Mouse (Mus musculus): ENCODE data around the gene Ccni. TPM values are rescaled to one million over a fixed set of nuclear protein-coding genes. Genes with fewer than 3 reads are reported as not detected.

Gene Ccni
- polyA plus RNA-seq, 1 experiment, result 117 TPM

GRCm38 (mm10) chr5:93174675-93175074, 31.6 kb downstream of the Ccni start:
- 76% methylated on average over 6 of the region's 6 CpGs for WGBS
- Histone ChIP-seq H3K4me1 (ENCODE audit: control insufficient read depth, insufficient read depth, insufficient read length, low read length) (no peaks in the 10 kb centered on the region), H3K27ac (ENCODE audit: insufficient read depth, low read depth, low read length) (no peak overlapping the region), H3K36me3 (ENCODE audit: control insufficient read depth, insufficient read depth, low read length) (peaks cover 37% of the 10 kb centered on the region), H3K27me3 (ENCODE audit: control insufficient read depth, insufficient read depth, low read length) (no peaks in the 10 kb centered on the region), H3K4me3 (ENCODE audit: low read depth, low read length) (no peak overlapping the region)
- no peak for TF ChIP-seq CTCF (IDR thresholded peaks at IDR 0.05; ENCODE audit: extremely low read depth, insufficient read length, insufficient replicate concordance, low read depth, low read length)
- TF ChIP-seq POLR2A (IDR thresholded peaks at IDR 0.05; ENCODE audit: low read depth, low read length), result no peak

GRCm38 (mm10) chr5:93172536-93172935, 33.8 kb downstream of the Ccni start:
- H3K27ac ChIP-seq (ENCODE audit: insufficient read depth, low read depth, low read length), result no peak overlapping the region
- WGBS, result 87% methylated on average over 6 of the region's 6 CpGs
- TF ChIP-seq POLR2A (IDR thresholded peaks at IDR 0.05; ENCODE audit: low read depth, low read length), result no peak
- no peak for TF ChIP-seq CTCF (IDR thresholded peaks at IDR 0.05; ENCODE audit: extremely low read depth, insufficient read length, insufficient replicate concordance, low read depth, low read length)
- H3K27me3 ChIP-seq (ENCODE audit: control insufficient read depth, insufficient read depth, low read length), result no peaks in the 10 kb centered on the region
- H3K36me3 ChIP-seq (ENCODE audit: control insufficient read depth, insufficient read depth, low read length), result peaks cover 44% of the 10 kb centered on the region
- H3K4me3 ChIP-seq (ENCODE audit: low read depth, low read length), result no peak overlapping the region
- H3K4me1 ChIP-seq (ENCODE audit: control insufficient read depth, insufficient read depth, insufficient read length, low read length), result no peaks in the 10 kb centered on the region

GRCm38 (mm10) chr5:93171420-93171819, 34.9 kb downstream of the Ccni start:
- peaks cover 47% of the 10 kb centered on the region for H3K36me3 ChIP-seq (ENCODE audit: control insufficient read depth, insufficient read depth, low read length)
- H3K4me3 ChIP-seq (ENCODE audit: low read depth, low read length), result no peak overlapping the region
- H3K27ac ChIP-seq (ENCODE audit: insufficient read depth, low read depth, low read length), result no peak overlapping the region
- no peaks in the 10 kb centered on the region for H3K27me3 ChIP-seq (ENCODE audit: control insufficient read depth, insufficient read depth, low read length)
- H3K4me1 ChIP-seq (ENCODE audit: control insufficient read depth, insufficient read depth, insufficient read length, low read length), result no peaks in the 10 kb centered on the region
- WGBS, result 96% methylated on average over 15 of the region's 15 CpGs
- TF ChIP-seq CTCF (IDR thresholded peaks at IDR 0.05; ENCODE audit: extremely low read depth, insufficient read length, insufficient replicate concordance, low read depth, low read length) (no peak), POLR2A (IDR thresholded peaks at IDR 0.05; ENCODE audit: low read depth, low read length) (no peak)

- H3K4me3 ChIP-seq (ENCODE audit: low read depth, low read length), result no peak overlapping the region
- H3K36me3 ChIP-seq (ENCODE audit: control insufficient read depth, insufficient read depth, low read length), result peaks cover 52% of the 10 kb centered on the region
- no peaks in the 10 kb centered on the region for H3K27me3 ChIP-seq (ENCODE audit: control insufficient read depth, insufficient read depth, low read length)
- no peak for TF ChIP-seq CTCF (IDR thresholded peaks at IDR 0.05; ENCODE audit: extremely low read depth, insufficient read length, insufficient replicate concordance, low read depth, low read length)
- TF ChIP-seq POLR2A (IDR thresholded peaks at IDR 0.05; ENCODE audit: low read depth, low read length), result no peak
- WGBS, result 78% methylated on average over 6 of the region's 6 CpGs
- no peaks in the 10 kb centered on the region for H3K4me1 ChIP-seq (ENCODE audit: control insufficient read depth, insufficient read depth, insufficient read length, low read length)
- no peak overlapping the region for H3K27ac ChIP-seq (ENCODE audit: insufficient read depth, low read depth, low read length)
Measured at GRCm38 (mm10) chr5:93168654-93169053, 37.6 kb downstream of the Ccni start.

- TF ChIP-seq POLR2A (IDR thresholded peaks at IDR 0.05; ENCODE audit: low read depth, low read length) (no peak), CTCF (IDR thresholded peaks at IDR 0.05; ENCODE audit: extremely low read depth, insufficient read length, insufficient replicate concordance, low read depth, low read length) (no peak)
- H3K27ac ChIP-seq (ENCODE audit: insufficient read depth, low read depth, low read length), result no peak overlapping the region
- no peaks in the 10 kb centered on the region for H3K27me3 ChIP-seq (ENCODE audit: control insufficient read depth, insufficient read depth, low read length)
- no peak overlapping the region for H3K4me3 ChIP-seq (ENCODE audit: low read depth, low read length)
- WGBS, result 93% methylated on average over 11 of the region's 11 CpGs
- no peaks in the 10 kb centered on the region for H3K4me1 ChIP-seq (ENCODE audit: control insufficient read depth, insufficient read depth, insufficient read length, low read length)
- H3K36me3 ChIP-seq (ENCODE audit: control insufficient read depth, insufficient read depth, low read length), result peaks cover 50% of the 10 kb centered on the region
Measured at GRCm38 (mm10) chr5:93167919-93168516, 38.3 kb downstream of the Ccni start.

GRCm38 (mm10) chr5:93163541-93163940, 42.8 kb downstream of the Ccni start:
- H3K27ac ChIP-seq (ENCODE audit: insufficient read depth, low read depth, low read length), result no peak overlapping the region
- peaks cover 45% of the 10 kb centered on the region for H3K36me3 ChIP-seq (ENCODE audit: control insufficient read depth, insufficient read depth, low read length)
- TF ChIP-seq POLR2A (IDR thresholded peaks at IDR 0.05; ENCODE audit: low read depth, low read length) (no peak), CTCF (IDR thresholded peaks at IDR 0.05; ENCODE audit: extremely low read depth, insufficient read length, insufficient replicate concordance, low read depth, low read length) (peak; percentile 49; the same call in 1 of the 2 replicates)
- H3K27me3 ChIP-seq (ENCODE audit: control insufficient read depth, insufficient read depth, low read length), result no peaks in the 10 kb centered on the region
- 78% methylated on average over 3 of the region's 3 CpGs for WGBS
- H3K4me3 ChIP-seq (ENCODE audit: low read depth, low read length), result no peak overlapping the region
- H3K4me1 ChIP-seq (ENCODE audit: control insufficient read depth, insufficient read depth, insufficient read length, low read length), result no peaks in the 10 kb centered on the region

- Histone ChIP-seq H3K36me3 (ENCODE audit: control insufficient read depth, insufficient read depth, low read length) (peaks cover 15% of the 10 kb centered on the region), H3K4me3 (ENCODE audit: low read depth, low read length) (no peak overlapping the region), H3K27ac (ENCODE audit: insufficient read depth, low read depth, low read length) (no peak overlapping the region), H3K4me1 (ENCODE audit: control insufficient read depth, insufficient read depth, insufficient read length, low read length) (peaks cover 7% of the 10 kb centered on the region; the same call in 1 of the 2 replicates), H3K27me3 (ENCODE audit: control insufficient read depth, insufficient read depth, low read length) (no peaks in the 10 kb centered on the region)
- TF ChIP-seq CTCF (IDR thresholded peaks at IDR 0.05; ENCODE audit: extremely low read depth, insufficient read length, insufficient replicate concordance, low read depth, low read length) (no peak), POLR2A (IDR thresholded peaks at IDR 0.05; ENCODE audit: low read depth, low read length) (no peak)
- 93% methylated on average over 11 of the region's 11 CpGs for WGBS
Measured at GRCm38 (mm10) chr5:93154401-93154800, 51.9 kb downstream of the Ccni start.
